In genomic region chr5:136958991-136959605, GRCm38 (mm10) we compare ENCODE assay signal across 13 mouse cellular contexts. TPM values are rescaled to one million over a fixed set of nuclear protein-coding genes. Genes with fewer than 3 reads are reported as not detected.
A peak's percentile ranks its signal among the peaks of the same experiment; 100 is the strongest.
DNase-seq lines count a peak whose midpoint lies in the region; ATAC-seq and TF ChIP-seq lines count a peak whose summit lies in the region.
"Had no signal": no experiment of that assay in that cellular context is flagged by ENCODE, and none has a peak within 500 bp of the region (broad histone marks: within the 10 kb centered on the region; RNA-seq: fewer than 3 reads in every experiment).

No protein-coding gene starts in this region.

- no peak for TF ChIP-seq CTCF in gastrocnemius, adult 2 months (IDR thresholded peaks at IDR 0.05)
- TF ChIP-seq CTCF in kidney, postnatal 0 days (IDR thresholded peaks at IDR 0.05; ENCODE audit: low read depth) = no peak
- no peak for TF ChIP-seq CTCF in small intestine, adult 2 months (IDR thresholded peaks at IDR 0.05; ENCODE audit: extremely low read depth, insufficient read length, insufficient replicate concordance, low read depth, low read length)

- peak; percentile 69 for ATAC-seq in intestine, embryonic 15.5 days
- peak; percentile 58 for ATAC-seq in kidney, postnatal 0 days (replicated peaks; ENCODE audit: low FRiP score, low read depth)
- no peak for ATAC-seq in heart, embryonic 12.5 days (ENCODE audit: insufficient number of reproducible peaks, low FRiP score)
- no peak for ATAC-seq in inflammation-experienced regulatory T-cells, adult 6 months
- ATAC-seq: hindbrain, postnatal 0 days had no signal

- H3K9ac ChIP-seq in intestine, embryonic 15.5 days = no peak overlapping the region
- no peak overlapping the region for H3K9ac ChIP-seq in kidney, postnatal 0 days (ENCODE audit: low read depth, low read length)
- no peak overlapping the region for H3K9ac ChIP-seq in heart, embryonic 12.5 days
- H3K9ac ChIP-seq: limb, embryonic 15.5 days had no signal

- no peaks in the 10 kb centered on the region for H3K27me3 ChIP-seq in intestine, embryonic 15.5 days (replicated peaks)
- H3K27me3 ChIP-seq in kidney, postnatal 0 days (ENCODE audit: insufficient read depth, low read length) = no peaks in the 10 kb centered on the region
- no peaks in the 10 kb centered on the region for H3K27me3 ChIP-seq in small intestine, adult 2 months (ENCODE audit: control insufficient read depth, insufficient read depth, low read length)
- H3K27me3 ChIP-seq in heart, embryonic 12.5 days (replicated peaks) = no peaks in the 10 kb centered on the region
- H3K27me3 ChIP-seq: limb, embryonic 15.5 days had no signal

- TF ChIP-seq POLR2A in small intestine, adult 2 months (IDR thresholded peaks at IDR 0.05; ENCODE audit: low read depth, low read length) = no peak

- intact Hi-C loops in gastrocnemius, adult 2 months (cut with DNase I) = no loop called here

- peak overlapping the region; percentile 37 for H3K4me2 ChIP-seq in intestine, embryonic 15.5 days (replicated peaks)
- H3K4me2 ChIP-seq in kidney, postnatal 0 days (ENCODE audit: low read length) = 0 out of 2 replicates have a peak overlapping the region, but pooled peaks have one; percentile 10
- no peak overlapping the region for H3K4me2 ChIP-seq in heart, embryonic 12.5 days
- H3K4me2 ChIP-seq: limb, embryonic 15.5 days had no signal

- peak overlapping the region; percentile 24; the same call in 1 of the 2 replicates for H3K27ac ChIP-seq in gastrocnemius, adult 2 months
- H3K27ac ChIP-seq in intestine, embryonic 15.5 days = peak overlapping the region; percentile 87
- H3K27ac ChIP-seq in kidney, postnatal 0 days = peak overlapping the region; percentile 81
- peak overlapping the region; percentile 93 for H3K27ac ChIP-seq in small intestine, adult 2 months (ENCODE audit: insufficient read depth, low read depth, low read length)
- H3K27ac ChIP-seq in heart, embryonic 12.5 days (ENCODE audit: poor library complexity, severe bottlenecking) = no peak overlapping the region
- H3K27ac ChIP-seq: hindbrain, postnatal 0 days; limb, embryonic 15.5 days had no signal

- H3K4me1 ChIP-seq in intestine, embryonic 15.5 days (replicated peaks) = peaks cover 30% of the 10 kb centered on the region
- peaks cover 12% of the 10 kb centered on the region; the same call in 1 of the 2 replicates for H3K4me1 ChIP-seq in kidney, postnatal 0 days (replicated peaks; ENCODE audit: insufficient read depth, low read length)
- peaks cover 41% of the 10 kb centered on the region for H3K4me1 ChIP-seq in small intestine, adult 2 months (ENCODE audit: control insufficient read depth, insufficient read depth, insufficient read length, low read length)
- peaks cover 16% of the 10 kb centered on the region for H3K4me1 ChIP-seq in heart, embryonic 12.5 days (replicated peaks)

- H3K4me3 ChIP-seq in gastrocnemius, adult 2 months = no peak overlapping the region
- no peak overlapping the region for H3K4me3 ChIP-seq in intestine, embryonic 15.5 days (replicated peaks)
- H3K4me3 ChIP-seq in kidney, postnatal 0 days (replicated peaks; ENCODE audit: low read depth, low read length) = no peak overlapping the region
- peak overlapping the region; percentile 4; the same call in 1 of the 2 replicates for H3K4me3 ChIP-seq in small intestine, adult 2 months (ENCODE audit: low read depth, low read length)
- H3K4me3 ChIP-seq in heart, embryonic 12.5 days = no peak overlapping the region
- H3K4me3 ChIP-seq: limb, embryonic 15.5 days had no signal

- H3K9me3 ChIP-seq in intestine, embryonic 15.5 days = no peaks in the 10 kb centered on the region
- no peaks in the 10 kb centered on the region for H3K9me3 ChIP-seq in kidney, postnatal 0 days (replicated peaks; ENCODE audit: low read length)
- H3K9me3 ChIP-seq in heart, embryonic 12.5 days (replicated peaks) = no peaks in the 10 kb centered on the region
- H3K9me3 ChIP-seq: G1E; limb, embryonic 15.5 days had no signal

- DNase-seq in gastrocnemius, adult 2 months = no peak
- no peak for DNase-seq in gastrocnemius, postnatal 4 days (ENCODE audit: low spot score in 2 of 2)
- peak; percentile 73 for DNase-seq in kidney, postnatal 0 days (ENCODE audit: low spot score)
- no peak for DNase-seq in thymus, postnatal 36 days
- DNase-seq: cerebellum, adult 11-12 months; embryo, embryonic 11 days had no signal

- 27% methylated on average over 5 of the region's 5 CpGs for WGBS in intestine, embryonic 15.5 days
- 28% methylated on average over 5 of the region's 5 CpGs for WGBS in kidney, postnatal 0 days
- 18% methylated on average over 5 of the region's 5 CpGs for WGBS in small intestine, adult 2 months
- WGBS in heart, embryonic 12.5 days = 82% methylated on average over 5 of the region's 5 CpGs

- peaks cover 9% of the 10 kb centered on the region for H3K36me3 ChIP-seq in intestine, embryonic 15.5 days
- peaks cover 10% of the 10 kb centered on the region for H3K36me3 ChIP-seq in kidney, postnatal 0 days (ENCODE audit: insufficient read depth, low read length)
- peaks cover 10% of the 10 kb centered on the region for H3K36me3 ChIP-seq in small intestine, adult 2 months (ENCODE audit: control insufficient read depth, insufficient read depth, low read length)
- H3K36me3 ChIP-seq in heart, embryonic 12.5 days = peaks cover 25% of the 10 kb centered on the region

RNA-seq across cellular contexts. Expression of gene Fis1, which starts 6.0 kb away (rescaled TPM):
- 100 to 1,000 TPM; 179 to 181 TPM for total RNA-seq in gastrocnemius, adult 2 months (2021)
- total RNA-seq in gastrocnemius, postnatal 4 days (2021) = 100 to 1,000 TPM; 150 to 163 TPM
- polyA plus RNA-seq in intestine, embryonic 15.5 days (2015; fragmentation: Nextera tagmentation; extraction: Ambion mirVana) = 258 and 259 TPM in 2 replicates
- polyA plus RNA-seq in kidney, postnatal 0 days (2015; fragmentation: Nextera tagmentation; extraction: Ambion mirVana) = 362 and 384 TPM in 2 replicates
- 106 and 261 TPM in 2 replicates for polyA plus RNA-seq in small intestine, adult 2 months (2012; rRNA removed)
- 245 and 251 TPM in 2 replicates for polyA plus RNA-seq in heart, embryonic 12.5 days (2016; fragmentation: Nextera tagmentation; extraction: Ambion mirVana)
- 100 to 1,000 TPM; 413 to 465 (median 425) TPM for polyA plus RNA-seq in inflammation-experienced regulatory T-cells, adult 6 months (2017; shearing (Covaris generic))

RNA-seq across cellular contexts. Expression of gene Cldn15, which starts 7.3 kb away (rescaled TPM):
- 1 to 10 TPM; 2.1 to 2.3 TPM for total RNA-seq in gastrocnemius, adult 2 months (2021)
- 1 to 10 TPM; 4.7 to 4.9 TPM for total RNA-seq in gastrocnemius, postnatal 4 days (2021)
- 18.4 and 24.9 TPM in 2 replicates for polyA plus RNA-seq in intestine, embryonic 15.5 days (2015; fragmentation: Nextera tagmentation; extraction: Ambion mirVana)
- 11.9 and 12.6 TPM in 2 replicates for polyA plus RNA-seq in kidney, postnatal 0 days (2015; fragmentation: Nextera tagmentation; extraction: Ambion mirVana)
- polyA plus RNA-seq in small intestine, adult 2 months (2012; rRNA removed) = 313 and 657 TPM in 2 replicates
- 1.9 and 2.1 TPM in 2 replicates for polyA plus RNA-seq in heart, embryonic 12.5 days (2016; fragmentation: Nextera tagmentation; extraction: Ambion mirVana)
- not detected for polyA plus RNA-seq in inflammation-experienced regulatory T-cells, adult 6 months (2017; shearing (Covaris generic))
- total RNA-seq: hindbrain, postnatal 0 days had no signal

RNA-seq across cellular contexts. Expression of gene Plod3, which starts 27.7 kb away (rescaled TPM):
- 10 to 100 TPM; 15.2 to 20.6 TPM for total RNA-seq in gastrocnemius, adult 2 months (2021)
- total RNA-seq in gastrocnemius, postnatal 4 days (2021) = 10 to 100 TPM; 40.9 to 46.4 TPM
- 41.1 and 42.8 TPM in 2 replicates for polyA plus RNA-seq in intestine, embryonic 15.5 days (2015; fragmentation: Nextera tagmentation; extraction: Ambion mirVana)
- polyA plus RNA-seq in kidney, postnatal 0 days (2015; fragmentation: Nextera tagmentation; extraction: Ambion mirVana) = 30.6 and 32.0 TPM in 2 replicates
- polyA plus RNA-seq in small intestine, adult 2 months (2012; rRNA removed) = 17.1 and 21.6 TPM in 2 replicates
- polyA plus RNA-seq in heart, embryonic 12.5 days (2016; fragmentation: Nextera tagmentation; extraction: Ambion mirVana) = 42.7 and 48.6 TPM in 2 replicates
- 1 to 10 TPM; 4.7 to 6.7 (median 5.1) TPM for polyA plus RNA-seq in inflammation-experienced regulatory T-cells, adult 6 months (2017; shearing (Covaris generic))

RNA-seq across cellular contexts. Expression of gene Znhit1, which starts 28.7 kb away (rescaled TPM):
- 10 to 100 TPM; 61.2 to 79.6 TPM for total RNA-seq in gastrocnemius, adult 2 months (2021)
- 10 to 100 TPM; 40.4 to 45.4 TPM for total RNA-seq in gastrocnemius, postnatal 4 days (2021)
- polyA plus RNA-seq in intestine, embryonic 15.5 days (2015; fragmentation: Nextera tagmentation; extraction: Ambion mirVana) = 99.9 and 111 TPM in 2 replicates
- 86.5 and 91.1 TPM in 2 replicates for polyA plus RNA-seq in kidney, postnatal 0 days (2015; fragmentation: Nextera tagmentation; extraction: Ambion mirVana)
- polyA plus RNA-seq in small intestine, adult 2 months (2012; rRNA removed) = 47.6 and 92.2 TPM in 2 replicates
- polyA plus RNA-seq in heart, embryonic 12.5 days (2016; fragmentation: Nextera tagmentation; extraction: Ambion mirVana) = 74.4 and 78.1 TPM in 2 replicates
- 10 to 100 TPM; 52.8 to 60.9 (median 60.7) TPM for polyA plus RNA-seq in inflammation-experienced regulatory T-cells, adult 6 months (2017; shearing (Covaris generic))

RNA-seq across cellular contexts. Expression of gene Ift22, which starts 51.1 kb away (rescaled TPM):
- total RNA-seq in gastrocnemius, adult 2 months (2021) = 1 to 10 TPM; 5.4 to 5.8 TPM
- 10 to 100 TPM; 11.7 to 13.8 TPM for total RNA-seq in gastrocnemius, postnatal 4 days (2021)
- polyA plus RNA-seq in intestine, embryonic 15.5 days (2015; fragmentation: Nextera tagmentation; extraction: Ambion mirVana) = 54.4 and 55.0 TPM in 2 replicates
- polyA plus RNA-seq in kidney, postnatal 0 days (2015; fragmentation: Nextera tagmentation; extraction: Ambion mirVana) = 74.4 and 75.8 TPM in 2 replicates
- polyA plus RNA-seq in small intestine, adult 2 months (2012; rRNA removed) = 11.1 and 13.3 TPM in 2 replicates
- 36.9 and 40.9 TPM in 2 replicates for polyA plus RNA-seq in heart, embryonic 12.5 days (2016; fragmentation: Nextera tagmentation; extraction: Ambion mirVana)
- polyA plus RNA-seq in inflammation-experienced regulatory T-cells, adult 6 months (2017; shearing (Covaris generic)) = 10 to 100 TPM in 2 of 3 experiments, 1 to 10 TPM in 1; 8.0 to 13.1 (median 11.1) TPM

Comparison
In these comparisons a context has a peak if more than half of its experiments do, and no peak if none do; other contexts are left out.
1. ATAC-seq: peak in intestine, embryonic 15.5 days (single experiment) and kidney, postnatal 0 days (single experiment); none in heart, embryonic 12.5 days (single experiment) and inflammation-experienced regulatory T-cells, adult 6 months (single experiment).
2. RNA of gene Cldn15, which starts 7.3 kb away (polyA plus RNA-seq): 313 to 657 TPM in small intestine, adult 2 months; 18.4 to 24.9 TPM in intestine, embryonic 15.5 days, 11.9 to 12.6 TPM in kidney, postnatal 0 days, 1.9 to 2.1 TPM in heart, embryonic 12.5 days and not detected in inflammation-experienced regulatory T-cells, adult 6 months; every median in the first group is over 10 times any median in the second.